Mouse (Mus musculus) midbrain, embryonic 13.5 days (tissue): ENCODE measurements around the gene Acoxl. TPM values are rescaled to one million over a fixed set of nuclear protein-coding genes. Genes with fewer than 3 reads are reported as not detected.
"Not testable (repeated sequence)": the region's sequence is repeated elsewhere in the genome, so short reads cannot be mapped to it uniquely, and the experiment has no call there.

Source experiments
- ATAC-seq: fragments of 200-750 bp; cut with Nextera tagmentation; 2 replicates; pipeline ENCODE4 v1.8.0; 2017; ENCODE audit warnings: mild to moderate bottlenecking, moderate TSS enrichment, moderate library complexity
- H3K27ac ChIP-seq: fragments of 300-500 bp; sonication (generic); 2 replicates; pipeline ENCODE4 v1.5.1; 2015; ENCODE audit warnings: inconsistent platforms, mild to moderate bottlenecking, moderate library complexity
- H3K27me3 ChIP-seq: fragments of 300-500 bp; sonication (generic); 2 replicates; pipeline ENCODE4 v1.6.1; 2015; ENCODE audit warnings: mild to moderate bottlenecking, inconsistent platforms
- H3K36me3 ChIP-seq: fragments of 300-500 bp; sonication (generic); 2 replicates; pipeline ENCODE4 v1.6.1; 2015; ENCODE audit warnings: mild to moderate bottlenecking, inconsistent platforms
- H3K4me1 ChIP-seq: fragments of 300-500 bp; sonication (generic); replicated peaks from 2 replicates; pipeline ENCODE4 v1.6.1; 2015; ENCODE audit warnings: inconsistent platforms
- H3K4me2 ChIP-seq: fragments of 300-500 bp; sonication (generic); replicated peaks from 2 replicates; pipeline ENCODE4 v1.6.1; 2015; ENCODE audit warnings: moderate library complexity, mild to moderate bottlenecking, inconsistent platforms
- H3K4me3 ChIP-seq: fragments of 300-500 bp; sonication (generic); replicated peaks from 2 replicates; pipeline ENCODE4 v1.5.1; 2015; ENCODE audit warnings: mild to moderate bottlenecking, inconsistent platforms
- H3K9ac ChIP-seq: fragments of 300-500 bp; sonication (generic); replicated peaks from 2 replicates; pipeline ENCODE4 v1.6.1; 2015; ENCODE audit warnings: mild to moderate bottlenecking, inconsistent platforms
- H3K9me3 ChIP-seq: fragments of 300-500 bp; sonication (generic); 2 replicates; pipeline ENCODE4 v1.6.1; 2016; ENCODE audit warnings: mild to moderate bottlenecking, inconsistent platforms
- WGBS: fragments of 180-500 bp; shearing (Covaris S2); methylation state at CpG from one replicate; pipeline ENCODE4 v1.1.7; 2015; 5-methylcytosine and 5-hydroxymethylcytosine counted together
- polyA plus RNA-seq: library from polyadenylated mRNA; unstranded; fragments of >200 nt; fragmentation: Nextera tagmentation; extraction: Ambion mirVana; gene quantifications from 2 replicates; pipeline ENCODE4 v1.2.1, GENCODE M21; 2015

Acoxl gene
- polyA plus RNA-seq, 1 experiment from 2014 or later, result 0.07 TPM

DNA sequence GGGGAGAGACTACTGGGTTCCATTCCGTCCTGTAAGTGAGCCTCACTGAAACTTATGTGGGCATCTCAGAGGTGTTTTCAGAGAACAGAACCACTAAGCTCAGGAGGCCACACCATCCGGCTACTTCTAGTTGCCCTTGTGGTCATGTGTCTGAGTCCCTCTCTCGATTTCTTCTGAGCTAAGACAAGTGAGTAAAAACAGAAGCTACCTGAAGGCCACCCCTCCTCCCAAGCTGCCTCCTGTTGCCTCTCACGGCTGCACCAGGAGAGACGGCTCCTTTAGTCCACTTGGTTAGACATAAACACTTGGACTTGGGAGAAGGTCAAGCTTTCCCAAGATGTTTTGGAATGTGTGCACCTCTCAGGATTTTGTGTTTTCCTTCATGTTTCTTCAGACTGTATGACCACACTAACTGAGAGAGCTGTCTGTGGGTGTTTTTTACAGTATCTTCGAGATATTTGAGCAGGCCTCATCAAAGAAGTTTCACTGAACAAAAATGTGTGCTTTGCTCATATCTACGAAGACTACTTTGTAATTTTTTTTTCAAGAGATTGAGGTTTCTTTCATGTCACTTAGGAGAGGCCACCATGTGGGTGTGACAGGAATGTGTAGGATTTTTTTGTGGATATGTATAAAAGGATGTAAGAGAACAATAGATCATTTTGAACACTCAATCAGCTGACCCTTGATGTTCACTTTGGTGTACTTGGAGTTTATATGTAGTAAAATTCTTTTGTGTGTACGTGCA is 249.3 kb downstream of the Acoxl start:
- H3K4me3 ChIP-seq, result no peak overlapping the region
- H3K27me3 ChIP-seq, result no peaks in the 10 kb centered on the region
- H3K36me3 ChIP-seq, result no peaks in the 10 kb centered on the region
- H3K27ac ChIP-seq, result no peak overlapping the region
- no peak for ATAC-seq
- H3K4me1 ChIP-seq, result peaks cover 12% of the 10 kb centered on the region
- 85% methylated on average over 8 of the region's 8 CpGs for WGBS
- H3K9me3 ChIP-seq, result no peaks in the 10 kb centered on the region
- no peak overlapping the region for H3K4me2 ChIP-seq
- H3K9ac ChIP-seq, result no peak overlapping the region

DNA sequence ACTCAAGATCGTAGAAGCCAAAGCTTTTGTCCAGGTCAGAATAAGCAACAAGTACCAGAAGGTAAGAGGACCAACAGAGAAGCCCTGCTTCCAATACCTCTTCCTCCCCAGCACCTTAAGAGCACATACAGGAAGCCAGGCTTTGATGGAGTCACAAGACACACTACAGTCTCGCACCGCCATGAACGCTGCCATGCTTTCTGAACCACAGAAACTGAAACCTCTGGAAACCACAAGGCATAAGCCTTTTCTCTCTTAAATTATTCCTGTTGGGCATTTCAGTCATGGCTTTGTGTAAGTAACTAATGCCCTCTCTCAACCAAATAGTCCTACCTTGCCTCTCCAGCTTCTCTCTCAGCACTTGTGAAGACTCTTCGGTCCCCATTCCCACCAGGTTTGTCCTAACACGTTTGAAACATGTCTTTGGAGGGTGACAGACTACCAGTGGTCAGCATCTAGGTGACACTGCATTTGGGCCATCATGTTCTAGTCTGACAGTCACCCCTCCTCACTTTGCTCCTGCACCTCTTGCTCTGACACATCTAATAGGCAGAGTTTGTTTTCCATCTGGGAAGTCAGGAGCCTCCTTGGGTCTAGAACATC is 251.7 kb downstream of the Acoxl start:
- Histone ChIP-seq H3K27ac (no peak overlapping the region), H3K4me1 (peaks cover 12% of the 10 kb centered on the region)

DNA sequence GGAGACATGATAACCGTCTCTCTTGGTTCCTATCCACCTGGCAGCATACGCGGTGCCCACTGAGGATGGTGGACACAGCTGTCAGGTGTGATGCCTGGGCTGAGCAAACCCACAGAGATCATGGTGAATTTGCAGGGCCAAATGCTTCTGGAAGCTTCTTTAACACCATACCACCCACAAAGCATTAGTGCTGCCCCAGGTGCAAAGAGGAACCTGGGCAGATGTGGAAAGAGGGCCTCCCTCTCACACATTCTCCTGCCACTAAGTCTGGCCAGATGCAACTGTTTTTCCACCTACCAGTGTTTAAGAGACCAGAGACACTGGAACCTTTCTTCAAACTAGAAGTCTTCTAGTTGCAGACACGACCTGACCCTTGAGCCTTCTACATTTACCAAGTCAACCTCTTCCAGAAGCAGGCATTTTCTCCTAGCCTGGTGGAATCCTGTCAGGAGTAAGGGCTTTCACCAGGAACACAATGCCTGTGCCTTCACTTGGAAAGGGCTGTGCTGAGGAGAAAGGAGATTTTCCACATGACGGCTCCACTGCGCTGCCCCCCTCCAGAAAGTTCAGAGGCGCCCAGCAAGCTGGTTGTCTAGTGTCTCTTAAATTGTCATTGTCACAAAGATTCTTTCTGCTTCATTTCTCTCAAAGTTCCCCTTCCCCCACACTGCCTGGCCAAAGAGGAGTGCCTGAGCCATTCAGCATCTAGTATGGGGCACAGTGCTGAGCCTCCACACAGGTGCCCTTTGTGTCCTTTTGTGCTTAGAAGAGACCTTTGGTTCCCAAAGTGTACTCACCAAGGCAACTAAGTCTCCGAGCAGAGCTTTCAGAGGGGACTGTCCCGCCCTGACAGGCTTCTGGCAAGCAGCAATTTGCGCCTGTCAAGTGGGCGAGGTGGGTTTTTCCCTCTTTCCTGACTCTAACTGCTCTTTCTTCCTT is 253.0 kb downstream of the Acoxl start:
- Histone ChIP-seq H3K27me3 (no peaks in the 10 kb centered on the region), H3K36me3 (no peaks in the 10 kb centered on the region), H3K9me3 (no peaks in the 10 kb centered on the region), H3K27ac (no peak overlapping the region), H3K9ac (no peak overlapping the region), H3K4me1 (peaks cover 12% of the 10 kb centered on the region), H3K4me2 (no peak overlapping the region), H3K4me3 (no peak overlapping the region)
- peak; percentile 77 for ATAC-seq
- WGBS, result 36% methylated on average over 11 of the region's 11 CpGs

More for the DNA sequence above, 251.7 kb downstream of the Acoxl start:
- no peak for ATAC-seq
- Histone ChIP-seq H3K9ac (no peak overlapping the region), H3K4me3 (no peak overlapping the region), H3K4me2 (no peak overlapping the region), H3K36me3 (no peaks in the 10 kb centered on the region), H3K27me3 (no peaks in the 10 kb centered on the region), H3K9me3 (no peaks in the 10 kb centered on the region)
- 94% methylated on average over 6 of the region's 6 CpGs for WGBS

DNA sequence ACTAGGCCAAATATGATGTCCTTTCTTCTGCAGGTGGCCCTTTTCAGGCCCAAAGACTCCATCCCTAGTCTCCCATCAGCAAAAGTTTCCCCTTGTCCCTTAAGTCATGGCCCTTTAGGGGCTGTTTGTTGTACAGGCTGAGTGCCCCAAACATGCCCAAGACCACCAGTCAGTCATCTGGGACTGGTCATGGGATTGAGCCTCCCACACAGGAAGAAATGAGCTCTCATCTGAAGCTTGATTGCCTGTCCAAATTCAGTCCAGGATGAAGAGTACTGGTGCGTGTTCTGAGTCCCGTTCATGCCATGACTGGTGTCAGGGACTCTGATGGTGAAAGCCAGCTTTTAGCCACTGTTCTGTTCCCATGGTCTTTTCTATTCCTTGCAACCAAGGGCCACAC is 253.8 kb downstream of the Acoxl start:
- Histone ChIP-seq H3K27ac (no peak overlapping the region), H3K4me1 (peaks cover 12% of the 10 kb centered on the region), H3K4me2 (no peak overlapping the region), H3K36me3 (no peaks in the 10 kb centered on the region), H3K9ac (no peak overlapping the region), H3K27me3 (no peaks in the 10 kb centered on the region), H3K4me3 (no peak overlapping the region), H3K9me3 (no peaks in the 10 kb centered on the region)
- 33% methylated on average over 2 of the region's 2 CpGs for WGBS
- no peak for ATAC-seq

DNA sequence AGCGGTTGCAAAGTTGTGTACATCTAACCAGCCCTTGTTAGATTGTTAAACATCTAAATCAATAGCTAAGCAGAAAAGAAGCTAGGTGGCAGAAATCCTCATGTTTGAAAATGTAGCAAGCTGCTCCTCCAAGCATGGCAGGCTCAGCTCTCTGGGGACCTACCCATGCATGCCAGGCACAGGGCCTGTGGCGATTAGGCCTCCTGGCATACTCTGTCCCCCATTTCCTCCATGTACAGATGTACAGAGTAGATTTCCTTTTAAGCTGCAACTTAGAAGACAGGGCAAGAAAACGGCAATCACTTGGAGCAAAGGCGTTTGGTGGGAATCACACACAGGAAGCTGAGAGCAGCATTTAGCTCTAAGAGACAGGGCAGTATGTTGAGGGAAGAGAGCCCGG is 255.5 kb downstream of the Acoxl start:
- H3K4me1 ChIP-seq, result peaks cover 12% of the 10 kb centered on the region
- H3K27ac ChIP-seq, result no peak overlapping the region
- H3K9me3 ChIP-seq, result no peaks in the 10 kb centered on the region
- no peak overlapping the region for H3K4me3 ChIP-seq
- no peaks in the 10 kb centered on the region for H3K27me3 ChIP-seq
- no peaks in the 10 kb centered on the region for H3K36me3 ChIP-seq
- H3K4me2 ChIP-seq, result no peak overlapping the region
- no peak overlapping the region for H3K9ac ChIP-seq
- no peak for ATAC-seq
- 75% methylated on average over 5 of the region's 5 CpGs for WGBS

DNA sequence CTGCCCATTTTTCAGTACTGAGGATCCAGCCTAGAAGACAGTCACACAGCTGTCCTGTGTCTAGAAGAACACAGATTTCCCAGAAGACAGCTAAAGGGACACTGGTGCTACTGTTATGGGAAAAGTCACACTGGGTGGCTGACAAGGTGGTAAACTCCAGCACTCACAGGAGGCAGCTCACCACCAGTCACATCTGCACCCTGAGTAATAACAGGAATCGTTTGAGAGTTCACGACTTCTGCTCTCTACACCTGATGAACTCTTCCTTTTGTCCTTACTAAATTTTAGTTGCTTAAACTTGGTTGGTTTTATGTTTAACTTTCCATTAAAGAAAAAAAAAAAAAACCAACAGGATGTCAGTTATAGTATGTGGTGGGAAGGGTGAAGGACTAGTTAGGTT is 255.9 kb downstream of the Acoxl start:
- Histone ChIP-seq H3K9me3 (no peaks in the 10 kb centered on the region), H3K36me3 (no peaks in the 10 kb centered on the region), H3K9ac (no peak overlapping the region), H3K4me3 (no peak overlapping the region), H3K4me2 (no peak overlapping the region), H3K4me1 (peaks cover 12% of the 10 kb centered on the region), H3K27ac (no peak overlapping the region), H3K27me3 (no peaks in the 10 kb centered on the region)
- ATAC-seq, result no peak
- 82% methylated on average over 2 of the region's 2 CpGs for WGBS

DNA sequence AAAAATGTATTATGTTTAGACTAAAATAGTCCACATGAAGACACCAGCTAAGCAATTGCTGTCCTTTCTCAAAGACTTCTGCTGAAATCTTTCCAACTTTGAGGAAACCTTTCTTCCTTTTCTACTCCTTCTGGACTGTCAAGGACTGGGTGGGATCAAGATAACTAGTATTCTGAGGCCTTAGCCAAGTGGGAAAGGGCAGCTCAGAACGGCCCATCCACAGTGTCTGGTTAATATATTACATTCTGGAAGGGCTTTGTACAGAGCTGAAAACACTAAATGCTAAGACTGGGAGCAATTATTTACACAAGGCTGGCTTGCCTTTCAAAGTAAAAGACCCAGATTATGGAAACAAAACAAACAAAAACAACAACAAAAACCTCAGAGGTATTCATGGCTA is 256.6 kb downstream of the Acoxl start:
- H3K4me3 ChIP-seq, result no peak overlapping the region
- no peaks in the 10 kb centered on the region for H3K36me3 ChIP-seq
- H3K4me2 ChIP-seq, result no peak overlapping the region
- peaks cover 12% of the 10 kb centered on the region for H3K4me1 ChIP-seq
- no peak for ATAC-seq
- no peaks in the 10 kb centered on the region for H3K9me3 ChIP-seq
- H3K27ac ChIP-seq, result no peak overlapping the region
- 48% methylated on average over 1 of the region's 1 CpGs for WGBS
- H3K9ac ChIP-seq, result no peak overlapping the region
- H3K27me3 ChIP-seq, result no peaks in the 10 kb centered on the region

DNA sequence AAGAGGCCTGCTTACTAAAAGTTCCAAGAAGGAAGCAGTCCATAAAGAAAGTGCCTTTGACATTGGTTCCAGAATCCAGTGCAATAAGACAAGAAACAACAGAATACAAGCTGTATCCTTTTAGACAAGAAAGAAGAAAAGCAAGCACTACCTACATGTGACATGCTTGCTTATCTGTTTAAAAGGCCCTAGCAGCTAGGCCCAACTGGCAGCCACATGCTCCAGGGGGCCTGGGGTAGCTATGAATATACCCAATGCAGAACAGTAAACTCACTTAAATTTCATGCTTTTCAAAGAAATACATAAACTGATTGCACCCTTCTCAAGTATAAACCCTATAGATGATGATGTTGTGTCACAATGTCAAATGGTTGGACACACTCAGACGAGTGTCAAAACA is 257.4 kb downstream of the Acoxl start:
- no peak for ATAC-seq
- peaks cover 12% of the 10 kb centered on the region for H3K4me1 ChIP-seq
- no peaks in the 10 kb centered on the region for H3K27me3 ChIP-seq
- H3K9ac ChIP-seq, result no peak overlapping the region
- no peaks in the 10 kb centered on the region for H3K36me3 ChIP-seq
- H3K4me2 ChIP-seq, result no peak overlapping the region
- H3K9me3 ChIP-seq, result no peaks in the 10 kb centered on the region
- no peak overlapping the region for H3K27ac ChIP-seq
- WGBS, result 82% methylated on average over 1 of the region's 1 CpGs
- H3K4me3 ChIP-seq, result no peak overlapping the region

DNA sequence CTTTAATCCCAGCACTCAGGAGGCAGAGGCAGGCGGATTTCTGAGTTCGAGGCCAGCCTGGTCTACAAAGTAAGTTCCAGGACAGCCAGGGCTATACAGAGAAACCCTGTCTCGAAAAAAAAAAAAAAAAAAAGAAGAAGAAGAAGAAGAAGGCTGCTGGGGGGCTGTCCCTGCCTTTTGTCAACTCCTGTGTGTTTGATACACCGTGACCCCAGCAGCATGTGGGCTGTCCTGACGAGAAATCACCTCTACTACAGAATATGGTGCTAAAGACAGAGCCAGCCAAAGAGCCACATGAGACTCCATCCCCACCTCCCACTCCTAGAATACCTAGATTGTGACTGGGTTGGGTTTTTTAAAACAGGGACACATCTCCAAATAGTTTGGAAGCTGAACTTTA is 259.4 kb downstream of the Acoxl start:
- not testable (repeated sequence) for H3K36me3 ChIP-seq, H3K27ac ChIP-seq, H3K4me2 ChIP-seq, ATAC-seq, H3K9me3 ChIP-seq, H3K27me3 ChIP-seq, H3K9ac ChIP-seq, H3K4me1 ChIP-seq, H3K4me3 ChIP-seq
- 79% methylated on average over 5 of the region's 5 CpGs for WGBS

DNA sequence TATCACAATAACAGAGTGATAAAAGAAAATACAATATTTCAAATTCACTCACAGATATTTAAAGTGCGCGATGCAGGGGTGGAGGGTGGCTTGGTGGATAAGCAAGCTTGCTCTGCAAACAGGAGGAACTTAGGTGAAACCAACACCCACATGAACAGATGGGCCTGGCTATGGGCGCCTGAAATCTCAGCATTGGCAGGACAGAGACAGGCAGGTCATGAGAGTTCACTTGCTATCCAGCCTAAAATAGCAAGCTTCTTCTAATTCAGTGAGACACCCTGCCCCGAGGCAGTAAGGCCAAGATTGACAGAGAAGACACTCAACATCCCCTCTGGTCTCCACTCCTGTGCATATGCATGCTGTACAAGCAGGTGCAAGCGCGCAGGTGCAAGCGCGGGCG is 263.4 kb downstream of the Acoxl start:
- H3K4me2 ChIP-seq, result no peak overlapping the region
- H3K36me3 ChIP-seq, result no peaks in the 10 kb centered on the region
- no peaks in the 10 kb centered on the region for H3K4me1 ChIP-seq
- H3K9me3 ChIP-seq, result no peaks in the 10 kb centered on the region
- WGBS, result 91% methylated on average over 9 of the region's 9 CpGs
- no peak overlapping the region for H3K9ac ChIP-seq
- no peak for ATAC-seq
- H3K27me3 ChIP-seq, result no peaks in the 10 kb centered on the region
- H3K27ac ChIP-seq, result no peak overlapping the region
- H3K4me3 ChIP-seq, result no peak overlapping the region

DNA sequence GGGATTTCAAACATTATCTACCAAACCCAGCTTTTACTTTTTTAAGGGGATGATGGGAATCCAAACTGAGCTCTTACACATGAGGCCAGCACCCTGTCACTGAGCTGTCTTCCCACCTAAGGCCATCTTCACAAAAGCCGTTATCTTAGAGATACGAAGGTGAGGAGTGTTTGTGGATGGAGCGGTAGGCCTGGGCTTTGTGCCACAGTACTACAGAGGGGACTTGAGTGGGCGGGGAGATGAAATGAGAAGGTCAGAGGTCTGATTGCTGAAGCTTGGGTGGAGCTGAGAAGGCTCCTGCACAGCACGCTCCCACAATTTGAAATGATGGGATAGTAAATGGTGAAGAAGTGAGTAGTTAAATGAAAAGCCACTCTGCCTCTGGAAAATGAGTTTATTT is 266.1 kb downstream of the Acoxl start:
- no peak overlapping the region for H3K9ac ChIP-seq
- no peaks in the 10 kb centered on the region for H3K27me3 ChIP-seq
- H3K4me1 ChIP-seq, result no peaks in the 10 kb centered on the region
- H3K36me3 ChIP-seq, result no peaks in the 10 kb centered on the region
- no peak overlapping the region for H3K27ac ChIP-seq
- H3K9me3 ChIP-seq, result no peaks in the 10 kb centered on the region
- no peak overlapping the region for H3K4me3 ChIP-seq
- H3K4me2 ChIP-seq, result no peak overlapping the region
- no peak for ATAC-seq
- 76% methylated on average over 5 of the region's 5 CpGs for WGBS

DNA sequence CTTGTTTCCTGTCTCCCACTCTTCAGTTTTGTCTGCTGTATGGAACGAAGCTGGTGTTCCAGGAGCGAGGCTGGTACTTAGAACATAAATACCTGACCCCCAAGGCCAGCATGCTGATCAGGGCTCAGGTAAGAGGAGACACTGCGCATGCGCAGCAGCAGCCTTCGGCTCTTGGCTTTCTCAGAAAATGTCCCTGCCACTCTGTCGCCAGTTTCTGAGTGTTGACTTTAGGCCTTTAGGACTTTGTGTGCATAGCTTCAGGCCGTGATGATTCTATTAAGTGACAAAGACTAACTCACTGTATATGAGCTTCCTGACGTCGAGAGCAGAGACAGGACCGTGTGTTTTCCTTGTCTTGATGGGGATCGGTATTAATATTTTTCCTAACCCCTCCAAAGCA is 267.0 kb downstream of the Acoxl start:
- 86% methylated on average over 11 of the region's 11 CpGs for WGBS
- no peak overlapping the region for H3K9ac ChIP-seq
- H3K4me2 ChIP-seq, result no peak overlapping the region
- no peak for ATAC-seq
- H3K9me3 ChIP-seq, result no peaks in the 10 kb centered on the region
- no peak overlapping the region for H3K4me3 ChIP-seq
- H3K36me3 ChIP-seq, result no peaks in the 10 kb centered on the region
- H3K27me3 ChIP-seq, result no peaks in the 10 kb centered on the region
- H3K27ac ChIP-seq, result no peak overlapping the region
- no peaks in the 10 kb centered on the region for H3K4me1 ChIP-seq
